Mouse (Mus musculus) cerebellum, adult 2 months (tissue): ENCODE measurements around the gene Fam222a.

ENCODE experiments used
- CTCF ChIP-seq: fragments of 200-500 bp; IDR thresholded peaks from 2 replicates; pipeline ENCODE4 v1.5.1; 2011; ENCODE audit warnings: low read depth, mild to moderate bottlenecking, control low read depth, low read length, moderate library complexity, borderline replicate concordance; ENCODE audit not compliant: insufficient read depth
- POLR2A ChIP-seq: fragments of 200-500 bp; IDR thresholded peaks from 2 replicates; pipeline ENCODE4 v1.6.1; 2011; ENCODE audit warnings: low read length, control low read depth, borderline replicate concordance; ENCODE audit not compliant: insufficient read depth

DNA sequence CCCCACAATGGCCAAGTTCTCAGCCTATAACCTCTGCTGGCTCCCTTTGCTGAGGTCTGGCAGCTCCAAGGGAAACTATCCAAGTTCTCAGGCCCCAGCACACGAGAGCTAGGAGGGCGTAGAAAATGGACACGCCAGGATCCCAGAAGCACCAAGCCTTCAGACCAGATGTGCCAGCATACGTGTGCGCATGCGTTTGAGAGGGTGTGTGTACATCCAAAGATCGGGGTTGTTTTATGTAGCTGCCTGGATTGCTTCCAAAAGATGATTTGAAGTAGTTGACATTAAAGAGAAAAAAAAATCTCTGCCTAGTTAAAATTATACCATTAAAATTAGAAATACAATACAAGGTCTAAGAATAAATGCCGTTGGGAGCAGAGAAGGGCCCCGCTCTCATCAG is 22.7 kb upstream of the Fam222a start:
- TF ChIP-seq POLR2A = no peak
- no peak for TF ChIP-seq CTCF
